Mouse (Mus musculus) C2C12 (cell line): Measurements from ENCODE around the gene Cdkn2d.

Experiments used
- CTCF ChIP-seq: IDR thresholded peaks from one replicate; pipeline ENCODE4 v1.5.1; 2011; ENCODE audit not compliant: control insufficient read depth, insufficient read depth, insufficient read length
- MAX ChIP-seq: IDR thresholded peaks from one replicate; pipeline ENCODE4 v1.6.1; 2011; ENCODE audit warnings: mild to moderate bottlenecking, control low read depth
- MYOG ChIP-seq: IDR thresholded peaks from one replicate; pipeline ENCODE4 v1.6.1; 2011; ENCODE audit not compliant: control insufficient read depth, insufficient read length; ENCODE audit errors: extremely low read depth

GRCm38 (mm10) chr9:21273520-21274228 lies 17.5 kb downstream of the Cdkn2d start:
- no peak for TF ChIP-seq CTCF
- TF ChIP-seq MAX, result no peak
- TF ChIP-seq MYOG, result no peak
